Mouse (Mus musculus) CH12.LX (cell line): Measurements from ENCODE around the gene Gm20388. TPM values are rescaled to one million over a fixed set of nuclear protein-coding genes. Genes with fewer than 3 reads are reported as not detected.

Experiments
- DNase-seq: peaks from one replicate; pipeline ENCODE4 v3.0.0-alpha.2; 2013; ENCODE audit errors: extremely low read depth
- H3K27ac ChIP-seq: 2 replicates; pipeline ENCODE4 v1.5.1; 2012; ENCODE audit warnings: low read depth, mild to moderate bottlenecking, control low read depth, moderate library complexity; ENCODE audit not compliant: insufficient read depth
- H3K27me3 ChIP-seq: replicated peaks from 2 replicates; pipeline ENCODE3; 2012; ENCODE audit warnings: inconsistent platforms
- H3K36me3 ChIP-seq, 2 experiments: replicated peaks in 1 of 2; 2 replicates each; pipeline versions ENCODE3 to v1.6.1; 2012; ENCODE audit warnings: inconsistent platforms in 1 of 2, low read length in 1 of 2, mild to moderate bottlenecking in 1 of 2, mixed read lengths in 1 of 2, moderate library complexity in 1 of 2; ENCODE audit not compliant: control insufficient read depth in 1 of 2, insufficient read depth in 1 of 2
- H3K4me1 ChIP-seq, 2 experiments: 2 replicates each; pipeline ENCODE4 v1.6.1; 2012; ENCODE audit warnings: inconsistent platforms in 1 of 2, moderate library complexity in 1 of 2; ENCODE audit not compliant: insufficient read depth in 2 of 2, control insufficient read depth in 1 of 2
- H3K4me2 ChIP-seq: 2 replicates; pipeline ENCODE4 v1.6.1; 2012; ENCODE audit warnings: low read depth, mild to moderate bottlenecking, control low read depth; ENCODE audit not compliant: poor library complexity, insufficient read depth, severe bottlenecking
- H3K4me3 ChIP-seq, 3 experiments: fragments of 150-350 bp in 1 of 3; sonication (generic) in 1 of 3; replicated peaks in 1 of 3; 2 replicates each; pipeline versions ENCODE3 to v1.5.1; 2011 to 2012; ENCODE audit warnings: low read depth in 2 of 3, low read length in 2 of 3, mild to moderate bottlenecking in 2 of 3, moderate library complexity in 2 of 3, control low read depth in 1 of 3, improper control_type of control experiment in 1 of 3, inconsistent platforms in 1 of 3, mixed read lengths in 1 of 3; ENCODE audit not compliant: poor library complexity in 1 of 3
- H3K79me2 ChIP-seq: replicated peaks from 2 replicates; pipeline ENCODE4 v1.6.1; 2012; ENCODE audit warnings: mild to moderate bottlenecking, moderate library complexity; ENCODE audit not compliant: control insufficient read depth, poor library complexity, insufficient read depth, severe bottlenecking; ENCODE audit errors: extremely low read depth
- H3K9ac ChIP-seq: 2 replicates; pipeline ENCODE4 v1.6.1; 2012; ENCODE audit warnings: low read depth, mild to moderate bottlenecking, control low read depth, moderate library complexity; ENCODE audit not compliant: insufficient read depth
- H3K9me3 ChIP-seq: replicated peaks from 2 replicates; pipeline ENCODE3; 2012; ENCODE audit warnings: low read length, inconsistent platforms, mixed read lengths
- BHLHE40 ChIP-seq: IDR thresholded peaks from 2 replicates; pipeline ENCODE4 v1.6.1; 2011; ENCODE audit warnings: mild to moderate bottlenecking, low read depth, low read length, improper control_type of control experiment
- CTCF ChIP-seq, 2 experiments: IDR thresholded peaks in 1 of 2; conservative IDR thresholded peaks in 1 of 2; 2 replicates each; pipeline ENCODE4 v1.5.1; 2011 to 2012; ENCODE audit warnings: low read depth in 2 of 2, low read length in 2 of 2, improper control_type of control experiment in 1 of 2, inconsistent platforms in 1 of 2, mild to moderate bottlenecking in 1 of 2, moderate library complexity in 1 of 2
- E2F4 ChIP-seq: IDR thresholded peaks from 2 replicates; pipeline ENCODE4 v1.6.1; 2011; ENCODE audit warnings: low read depth, low read length, improper control_type of control experiment; ENCODE audit not compliant: insufficient replicate concordance
- EP300 ChIP-seq: IDR thresholded peaks from 2 replicates; pipeline ENCODE4 v1.6.1; 2011; ENCODE audit warnings: low read length, improper control_type of control experiment
- ETS1 ChIP-seq: conservative IDR thresholded peaks from 2 replicates; pipeline ENCODE4 v1.6.1; 2012; ENCODE audit warnings: low read depth, mild to moderate bottlenecking, inconsistent platforms, low read length, improper control_type of control experiment, moderate library complexity
- GABPA ChIP-seq: IDR thresholded peaks from 2 replicates; pipeline ENCODE4 v1.6.1; 2012; ENCODE audit warnings: low read depth, low read length, improper control_type of control experiment, inconsistent platforms; ENCODE audit not compliant: insufficient replicate concordance
- HCFC1 ChIP-seq: IDR thresholded peaks from 2 replicates; pipeline ENCODE4 v1.6.1; 2012; ENCODE audit warnings: low read depth, mild to moderate bottlenecking, inconsistent platforms, low read length, improper control_type of control experiment
- IRF4 ChIP-seq: IDR thresholded peaks from 2 replicates; pipeline ENCODE4 v1.6.1; 2014; ENCODE audit warnings: low read depth, mild to moderate bottlenecking, inconsistent platforms, low read length, improper control_type of control experiment
- JUN ChIP-seq: IDR thresholded peaks from 2 replicates; pipeline ENCODE4 v1.6.1; 2011; ENCODE audit warnings: low read depth, mild to moderate bottlenecking, low read length, improper control_type of control experiment, moderate library complexity; ENCODE audit not compliant: insufficient read depth
- MAFK ChIP-seq: IDR thresholded peaks from 2 replicates; pipeline ENCODE4 v1.6.1; 2011; ENCODE audit warnings: low read length, improper control_type of control experiment; ENCODE audit not compliant: insufficient replicate concordance
- MAX ChIP-seq: IDR thresholded peaks from 2 replicates; pipeline ENCODE4 v1.6.1; 2011; ENCODE audit warnings: low read length, improper control_type of control experiment
- MEF2A ChIP-seq: IDR thresholded peaks from 2 replicates; pipeline ENCODE4 v1.6.1; 2014; ENCODE audit warnings: low read depth, mild to moderate bottlenecking, inconsistent platforms, low read length, improper control_type of control experiment, borderline replicate concordance
- MXI1 ChIP-seq: IDR thresholded peaks from 2 replicates; pipeline ENCODE4 v1.6.1; 2011; ENCODE audit warnings: mild to moderate bottlenecking, low read depth, low read length, improper control_type of control experiment
- NELFE ChIP-seq: IDR thresholded peaks from 2 replicates; pipeline ENCODE4 v1.6.1; 2011; ENCODE audit warnings: low read depth, low read length, improper control_type of control experiment
- NRF1 ChIP-seq: IDR thresholded peaks from 2 replicates; pipeline ENCODE4 v1.6.1; 2014; ENCODE audit warnings: low read depth, mild to moderate bottlenecking, inconsistent platforms, low read length, improper control_type of control experiment, moderate library complexity
- PAX5 ChIP-seq: IDR thresholded peaks from 2 replicates; pipeline ENCODE4 v1.6.1; 2012; ENCODE audit warnings: low read length, inconsistent platforms, mixed read lengths
- SIN3A ChIP-seq: IDR thresholded peaks from 2 replicates; pipeline ENCODE4 v1.6.1; 2012; ENCODE audit warnings: low read length, improper control_type of control experiment, inconsistent platforms
- SMC3 ChIP-seq: IDR thresholded peaks from 2 replicates; pipeline ENCODE4 v1.6.1; 2011; ENCODE audit warnings: low read depth, low read length, improper control_type of control experiment
- TBP ChIP-seq: conservative IDR thresholded peaks from 2 replicates; pipeline ENCODE4 v1.6.1; 2011; ENCODE audit warnings: low read depth, low read length, improper control_type of control experiment
- TCF12 ChIP-seq: IDR thresholded peaks from 2 replicates; pipeline ENCODE4 v1.6.1; 2014; ENCODE audit warnings: low read depth, mild to moderate bottlenecking, inconsistent platforms, low read length, improper control_type of control experiment
- USF2 ChIP-seq: conservative IDR thresholded peaks from 2 replicates; pipeline ENCODE4 v1.6.1; 2011; ENCODE audit warnings: low read depth, low read length, improper control_type of control experiment
- ZKSCAN1 ChIP-seq: IDR thresholded peaks from 2 replicates; pipeline ENCODE4 v1.6.1; 2012; ENCODE audit warnings: low read depth, inconsistent platforms, low read length, improper control_type of control experiment, borderline replicate concordance
- ZMIZ1 ChIP-seq: IDR thresholded peaks from 2 replicates; pipeline ENCODE4 v1.6.1; 2012; ENCODE audit warnings: low read depth, mild to moderate bottlenecking, inconsistent platforms, low read length, improper control_type of control experiment
- ZNF384 ChIP-seq: IDR thresholded peaks from 2 replicates; pipeline ENCODE4 v1.6.1; 2012; ENCODE audit warnings: low read depth, low read length, improper control_type of control experiment, inconsistent platforms
- dilution Hi-C: fragments of 300-500 bp; cut with MboI; formaldehyde crosslinking; loops from 2 replicates; pipeline ENCODE4 v1.14.3; 2020; ENCODE audit warnings: low sequenced_read_pairs; ENCODE audit not compliant: extremely low pct_unique_long_range_greater_than_20kb, extremely low pct_ligation_motif_present
- in situ Hi-C: fragments of 300-500 bp; cut with MboI; formaldehyde crosslinking; loops from 3 replicates; pipeline ENCODE4 v1.14.3; 2019; ENCODE audit warnings: low sequenced_read_pairs, low pct_ligation_motif_present, low pct_unique_long_range_greater_than_20kb, mixed read lengths
- polyA plus RNA-seq: library from polyadenylated mRNA; unstranded; fragments of >175 nt; gene quantifications from 2 replicates; pipeline ENCODE4 v1.2.1, GENCODE M21; 2012; ENCODE audit warnings: low read depth; ENCODE audit not compliant: insufficient read length
- total RNA-seq, 2 experiments: library from RNA; depleted of rRNA; stranded (reverse); fragments of 300-350 nt in 1 of 2; fragments of >200 nt in 1 of 2; gene quantifications; 2 replicates each; pipeline ENCODE4 v1.2.3; 2012 to 2014

Gm20388 gene
- total and polyA plus RNA-seq, 3 experiments = 14.8 to 26.3 (median 22.2) TPM

DNA sequence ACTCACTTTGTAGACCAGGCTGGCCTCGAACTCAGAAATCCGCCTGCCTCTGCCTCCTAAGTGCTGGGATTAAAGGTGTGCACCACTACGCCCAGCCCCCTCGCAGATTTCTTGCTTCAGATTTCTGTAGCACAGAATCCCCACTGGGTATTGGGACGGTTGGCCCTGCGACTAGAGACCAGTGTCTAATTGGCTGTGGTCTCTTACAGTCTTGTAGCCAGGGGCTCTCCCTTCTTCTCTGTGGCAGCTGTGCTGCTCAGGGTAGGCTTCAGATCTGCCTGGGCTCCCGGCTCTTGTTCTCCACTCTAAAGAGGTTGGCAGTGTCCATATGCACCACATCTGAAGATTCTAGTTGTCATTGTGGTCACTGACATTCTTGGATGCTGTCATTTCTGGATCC lies 4349.3 kb downstream of the Gm20388 start (continued):
- TF ChIP-seq ZKSCAN1 = no peak
- no peak for TF ChIP-seq GABPA
- 0 out of 2 replicates have a peak, but pooled peaks have one; percentile 5 for TF ChIP-seq MAFK
- TF ChIP-seq SIN3A = no peak
- TF ChIP-seq HCFC1 = no peak

- Histone ChIP-seq H3K4me3 (peak overlapping the region in 2 of 3 experiments; percentile 2 to 12), H3K9me3 (no peaks in the 10 kb centered on the region), H3K79me2 (no peaks in the 10 kb centered on the region), H3K27me3 (no peaks in the 10 kb centered on the region), H3K9ac (no peak overlapping the region), H3K4me2 (peak overlapping the region; percentile 52; the same call in 1 of the 2 replicates), H3K4me1 (peaks cover 48 to 94% of the 10 kb centered on the region in 2 experiments), H3K36me3 (peaks cover 4 to 37% of the 10 kb centered on the region in 2 experiments), H3K27ac (peak overlapping the region; percentile 29)
- TF ChIP-seq NRF1 (no peak), CTCF (conservative IDR thresholded peaks at IDR 0.05 in 1 of 2, IDR thresholded peaks at IDR 0.05 in 1 of 2; ENCODE audit: low read depth in 2 of 2, low read length in 2 of 2) (peak in 1 of 2 experiments; percentile 3; a peak in 1 of 4 replicates)
- dilution Hi-C loops = no loop called here
- no peak for DNase-seq
- in situ Hi-C loops = no loop called here
Observed at GRCm38 (mm10) chr8:124260371-124260770, 4349.7 kb downstream of the Gm20388 start.

GRCm38 (mm10) chr8:124263058-124263457 lies 4352.4 kb downstream of the Gm20388 start:
- Histone ChIP-seq H3K9me3 (peaks cover 2% of the 10 kb centered on the region), H3K27ac (no peak overlapping the region), H3K9ac (no peak overlapping the region), H3K4me1 (peaks cover 63 to 95% of the 10 kb centered on the region in 2 experiments), H3K27me3 (no peaks in the 10 kb centered on the region), H3K4me2 (no peak overlapping the region), H3K4me3 (no peak overlapping the region), H3K79me2 (no peaks in the 10 kb centered on the region), H3K36me3 (peaks cover 4 to 35% of the 10 kb centered on the region in 2 experiments)
- in situ Hi-C loops = no loop called here
- dilution Hi-C loops = no loop called here
- no peak for DNase-seq
- TF ChIP-seq SMC3 (no peak), MAFK (no peak), MEF2A (no peak), USF2 (no peak), ZNF384 (no peak), NRF1 (no peak)

- Histone ChIP-seq H3K27ac (no peak overlapping the region), H3K9me3 (peaks cover 2% of the 10 kb centered on the region), H3K36me3 (peaks cover 4 to 34% of the 10 kb centered on the region in 2 experiments), H3K79me2 (no peaks in the 10 kb centered on the region), H3K27me3 (no peaks in the 10 kb centered on the region), H3K4me1 (peaks cover 60 to 96% of the 10 kb centered on the region in 2 experiments), H3K4me2 (no peak overlapping the region), H3K9ac (no peak overlapping the region), H3K4me3 (no peak overlapping the region)
- dilution Hi-C loops = no loop called here
- in situ Hi-C loops = no loop called here
- no peak for DNase-seq
- TF ChIP-seq TCF12 (no peak), ZMIZ1 (no peak), ZKSCAN1 (no peak), MAX (no peak), GABPA (no peak), IRF4 (no peak), JUN (no peak), ETS1 (no peak), TBP (no peak), NELFE (no peak), MXI1 (no peak), EP300 (no peak), E2F4 (no peak), PAX5 (no peak), BHLHE40 (no peak)
Observed at GRCm38 (mm10) chr8:124264032-124264431, 4353.4 kb downstream of the Gm20388 start.
